Mouse (Mus musculus) brain, embryonic 14.5 days (tissue): Measurements from ENCODE around the gene Sf3b6.

Experiments
- CTCF ChIP-seq: fragments of 200-500 bp; IDR thresholded peaks from 2 replicates; pipeline ENCODE4 v1.5.1; 2012; ENCODE audit warnings: inconsistent platforms, mild to moderate bottlenecking, moderate library complexity, borderline replicate concordance; ENCODE audit not compliant: insufficient read depth, insufficient read length; ENCODE audit errors: extremely low read depth
- POLR2A ChIP-seq: fragments of 200-500 bp; IDR thresholded peaks from 2 replicates; pipeline ENCODE4 v1.6.1; 2012; ENCODE audit warnings: mild to moderate bottlenecking, inconsistent platforms, borderline replicate concordance; ENCODE audit not compliant: poor library complexity, insufficient read depth, insufficient read length, severe bottlenecking; ENCODE audit errors: extremely low read depth

DNA sequence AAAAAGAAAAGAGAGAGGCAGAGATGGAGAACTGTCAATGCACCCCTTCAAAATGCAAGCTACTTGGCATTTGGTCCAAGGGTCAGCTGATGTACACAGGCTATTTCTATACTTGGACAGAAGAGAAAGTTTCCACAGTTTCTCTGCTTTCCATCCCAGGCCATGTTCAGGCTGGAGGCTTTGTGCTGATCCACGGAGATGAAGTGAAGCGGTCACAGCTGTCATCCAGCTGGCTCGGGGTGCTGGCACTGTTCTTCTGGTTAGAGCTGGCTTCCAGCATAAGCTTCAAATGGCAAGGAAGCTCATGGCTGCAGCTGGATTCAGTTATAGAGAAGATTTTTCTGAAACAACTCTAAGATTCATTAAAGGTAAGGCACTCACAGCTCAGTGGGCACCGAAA is 3.7 kb upstream of the Sf3b6 start:
- no peak for TF ChIP-seq CTCF
- TF ChIP-seq POLR2A: no peak
